In genomic region chr14:79235157-79235556, GRCm38 (mm10) we compare ENCODE assay signal across 31 mouse cellular contexts. TPM values are rescaled to one million over a fixed set of nuclear protein-coding genes. Genes with fewer than 3 reads are reported as not detected.
A peak's percentile ranks its signal among the peaks of the same experiment; 100 is the strongest.
DNase-seq lines count a peak whose midpoint lies in the region; ATAC-seq and TF ChIP-seq lines count a peak whose summit lies in the region.
"Had no signal": no experiment of that assay in that cellular context is flagged by ENCODE, and none has a peak within 500 bp of the region (broad histone marks: within the 10 kb centered on the region; RNA-seq: fewer than 3 reads in every experiment).

No protein-coding gene starts in this region.

- no peak overlapping the region for H3K4me3 ChIP-seq in forebrain, embryonic 11.5 days (ENCODE audit: low read depth, low read length)
- H3K4me3 ChIP-seq in forebrain, embryonic 13.5 days = no peak overlapping the region
- no peak overlapping the region for H3K4me3 ChIP-seq in midbrain, embryonic 10.5 days
- H3K4me3 ChIP-seq in midbrain, postnatal 0 days (ENCODE audit: low read depth, low read length) = no peak overlapping the region
- no peak overlapping the region for H3K4me3 ChIP-seq in thymus, adult 2 months (ENCODE audit: control insufficient read depth, insufficient read depth, low read length)
- H3K4me3 ChIP-seq: embryonic facial prominence, embryonic 13.5 days; heart, embryonic 15.5 days; kidney, embryonic 15.5 days; limb, embryonic 13.5 days; liver, embryonic 13.5 days; neural tube, embryonic 13.5 days had no signal

- H3K9me3 ChIP-seq in forebrain, embryonic 11.5 days (ENCODE audit: control insufficient read depth, low read length) = peaks cover under 1% of the 10 kb centered on the region; the same call in 1 of the 2 replicates
- peaks cover 2% of the 10 kb centered on the region; the same call in 1 of the 2 replicates for H3K9me3 ChIP-seq in forebrain, embryonic 13.5 days (replicated peaks)
- H3K9me3 ChIP-seq in midbrain, embryonic 10.5 days (replicated peaks) = peaks cover under 1% of the 10 kb centered on the region; the same call in 1 of the 2 replicates
- no peaks in the 10 kb centered on the region for H3K9me3 ChIP-seq in midbrain, postnatal 0 days (ENCODE audit: low read length)
- H3K9me3 ChIP-seq: embryonic facial prominence, embryonic 13.5 days; heart, embryonic 15.5 days; kidney, embryonic 15.5 days; limb, embryonic 13.5 days; liver, embryonic 13.5 days had no signal

- no peak overlapping the region for H3K27ac ChIP-seq in forebrain, embryonic 11.5 days (ENCODE audit: low read depth, low read length)
- H3K27ac ChIP-seq in forebrain, embryonic 13.5 days = no peak overlapping the region
- peak overlapping the region; percentile 28; the same call in 1 of the 2 replicates for H3K27ac ChIP-seq in midbrain, embryonic 10.5 days (replicated peaks)
- no peak overlapping the region for H3K27ac ChIP-seq in midbrain, postnatal 0 days (ENCODE audit: low read depth, low read length)
- no peak overlapping the region for H3K27ac ChIP-seq in thymus, adult 2 months (ENCODE audit: control insufficient read depth, insufficient read depth, low read length)
- H3K27ac ChIP-seq: embryonic facial prominence, embryonic 13.5 days; heart, embryonic 15.5 days; kidney, embryonic 15.5 days; limb, embryonic 13.5 days; liver, embryonic 13.5 days; neural tube, embryonic 13.5 days had no signal

- TF ChIP-seq CTCF in midbrain, postnatal 0 days (IDR thresholded peaks at IDR 0.05) = no peak
- TF ChIP-seq CTCF in thymus, adult 2 months (IDR thresholded peaks at IDR 0.05; ENCODE audit: borderline replicate concordance, control insufficient read depth, extremely low read depth, insufficient read depth, low read length, poor library complexity) = no peak

- no peaks in the 10 kb centered on the region for H3K4me1 ChIP-seq in forebrain, embryonic 11.5 days (replicated peaks; ENCODE audit: control insufficient read depth, insufficient read depth, low read length)
- H3K4me1 ChIP-seq in forebrain, embryonic 13.5 days = 0 out of 2 replicates have a peak, but pooled peaks cover 3% of the 10 kb centered on the region
- peaks cover 18% of the 10 kb centered on the region for H3K4me1 ChIP-seq in midbrain, embryonic 10.5 days
- H3K4me1 ChIP-seq in midbrain, postnatal 0 days (ENCODE audit: insufficient read depth, low read length) = no peaks in the 10 kb centered on the region
- H3K4me1 ChIP-seq in thymus, adult 2 months (replicated peaks; ENCODE audit: control insufficient read depth, insufficient read depth, low read length) = peaks cover 46% of the 10 kb centered on the region
- H3K4me1 ChIP-seq: kidney, embryonic 15.5 days; limb, embryonic 13.5 days; liver, embryonic 13.5 days; neural tube, embryonic 13.5 days had no signal

- no peaks in the 10 kb centered on the region for H3K36me3 ChIP-seq in forebrain, embryonic 11.5 days (ENCODE audit: control insufficient read depth, insufficient read depth, low read length)
- H3K36me3 ChIP-seq in forebrain, embryonic 13.5 days (ENCODE audit: poor library complexity, severe bottlenecking) = no peaks in the 10 kb centered on the region
- no peaks in the 10 kb centered on the region for H3K36me3 ChIP-seq in midbrain, embryonic 10.5 days
- H3K36me3 ChIP-seq in midbrain, postnatal 0 days (ENCODE audit: insufficient read depth, low read length) = no peaks in the 10 kb centered on the region
- no peaks in the 10 kb centered on the region for H3K36me3 ChIP-seq in thymus, adult 2 months (ENCODE audit: control insufficient read depth, insufficient read depth, low read length)
- H3K36me3 ChIP-seq: embryonic facial prominence, embryonic 13.5 days; heart, embryonic 15.5 days; kidney, embryonic 15.5 days; limb, embryonic 13.5 days; liver, embryonic 13.5 days; neural tube, embryonic 13.5 days had no signal

- no peak overlapping the region for H3K4me2 ChIP-seq in forebrain, embryonic 11.5 days (ENCODE audit: low read depth, low read length, severe bottlenecking)
- H3K4me2 ChIP-seq in forebrain, embryonic 13.5 days = no peak overlapping the region
- no peak overlapping the region for H3K4me2 ChIP-seq in midbrain, postnatal 0 days (ENCODE audit: low read depth, low read length, poor library complexity, severe bottlenecking)
- H3K4me2 ChIP-seq: embryonic facial prominence, embryonic 13.5 days; heart, embryonic 15.5 days; kidney, embryonic 15.5 days; limb, embryonic 13.5 days; liver, embryonic 13.5 days; neural tube, embryonic 13.5 days had no signal

- peak; percentile 43 for DNase-seq in forebrain, embryonic 11.5 days (ENCODE audit: low spot score)
- DNase-seq in midbrain, embryonic 10.5 days (ENCODE audit: low spot score) = no peak
- DNase-seq in midbrain, postnatal 0 days (ENCODE audit: low spot score) = no peak
- DNase-seq in thymus, postnatal 4 days = peak; percentile 19
- no peak for DNase-seq in thymus, adult 2 months
- no peak for DNase-seq in spleen, postnatal 14 days (ENCODE audit: low spot score in 2 of 2)
- DNase-seq: adrenal gland, adult 2 months; cerebellum, adult 11-12 months; cerebellum, postnatal 14 days; heart, postnatal 36 days; kidney, postnatal 4 days; liver, embryonic 13.5 days; lung, adult 2 months; lung, postnatal 14 days; midbrain, embryonic 14.5 days had no signal

- H3K9ac ChIP-seq in forebrain, embryonic 11.5 days (ENCODE audit: low read length) = no peak overlapping the region
- H3K9ac ChIP-seq in forebrain, embryonic 13.5 days = no peak overlapping the region
- H3K9ac ChIP-seq in midbrain, postnatal 0 days (replicated peaks; ENCODE audit: low read length, poor library complexity, severe bottlenecking) = no peak overlapping the region
- H3K9ac ChIP-seq: embryonic facial prominence, embryonic 13.5 days; heart, embryonic 15.5 days; kidney, embryonic 15.5 days; limb, embryonic 13.5 days; liver, embryonic 13.5 days; neural tube, embryonic 13.5 days had no signal

- no peaks in the 10 kb centered on the region for H3K27me3 ChIP-seq in forebrain, embryonic 11.5 days (ENCODE audit: control insufficient read depth, insufficient read depth, low read length)
- H3K27me3 ChIP-seq in forebrain, embryonic 13.5 days = no peaks in the 10 kb centered on the region
- no peaks in the 10 kb centered on the region for H3K27me3 ChIP-seq in midbrain, embryonic 10.5 days (ENCODE audit: low read depth, poor library complexity, severe bottlenecking)
- H3K27me3 ChIP-seq in midbrain, postnatal 0 days (ENCODE audit: insufficient read depth, low read length) = no peaks in the 10 kb centered on the region
- no peaks in the 10 kb centered on the region for H3K27me3 ChIP-seq in thymus, adult 2 months (ENCODE audit: control insufficient read depth, insufficient read depth, low read length)
- H3K27me3 ChIP-seq: embryonic facial prominence, embryonic 13.5 days; kidney, embryonic 15.5 days; limb, embryonic 13.5 days; liver, embryonic 13.5 days; neural tube, embryonic 13.5 days; Patski had no signal

- 56% methylated on average over 5 of the region's 5 CpGs for WGBS in forebrain, embryonic 11.5 days
- 63% methylated on average over 5 of the region's 5 CpGs for WGBS in forebrain, embryonic 13.5 days
- 64% methylated on average over 5 of the region's 5 CpGs for WGBS in midbrain, embryonic 10.5 days
- 55% methylated on average over 5 of the region's 5 CpGs for WGBS in midbrain, postnatal 0 days
- WGBS in thymus, adult 2 months = 85% methylated on average over 5 of the region's 5 CpGs

- TF ChIP-seq POLR2A in thymus, adult 2 months (IDR thresholded peaks at IDR 0.05; ENCODE audit: control insufficient read depth, extremely low read depth, insufficient read depth, low read length, poor library complexity) = no peak

- ATAC-seq in forebrain, embryonic 11.5 days (replicated peaks; ENCODE audit: low FRiP score) = no peak
- ATAC-seq in forebrain, embryonic 13.5 days = no peak
- ATAC-seq in midbrain, postnatal 0 days (ENCODE audit: low FRiP score) = no peak
- ATAC-seq: hindbrain, embryonic 16.5 days; intestine, postnatal 0 days; Patski had no signal

RNA-seq across cellular contexts. Expression of gene Zfp957, which starts 12.0 kb away (rescaled TPM):
- not detected in 2 replicates for polyA plus RNA-seq in forebrain, embryonic 11.5 days (2014; fragmentation: Nextera tagmentation; extraction: Ambion mirVana)
- not detected in 2 replicates for polyA plus RNA-seq in forebrain, embryonic 13.5 days (2015; fragmentation: Nextera tagmentation; extraction: Ambion mirVana)
- not detected in 2 replicates for polyA plus RNA-seq in midbrain, embryonic 10.5 days (2016; fragmentation: Nextera tagmentation; extraction: Ambion mirVana)
- not detected in 2 replicates for total RNA-seq in midbrain, postnatal 0 days (2014; rRNA removed)
- 0.07 TPM in 1 of 2 replicates, not detected in the other for polyA plus RNA-seq in midbrain, postnatal 0 days (2015; fragmentation: Nextera tagmentation; extraction: Ambion mirVana)
- not detected in 2 replicates for polyA plus RNA-seq in thymus, adult 2 months (2012; rRNA removed)
- total RNA-seq: adrenal gland, adult 2 months; adrenal gland, postnatal 4 days; ES-E14; gastrocnemius, adult 18-20 months; gastrocnemius, postnatal 4 days; heart, postnatal 36 days; left cerebral cortex, postnatal 14 days; megakaryocyte progenitor cell, adult 5-6 weeks had no signal
- polyA plus RNA-seq: adrenal gland, adult 2 months; embryonic facial prominence, embryonic 13.5 days; heart, embryonic 15.5 days; hindbrain, embryonic 16.5 days; intestine, postnatal 0 days; limb, embryonic 13.5 days; liver, embryonic 13.5 days; lung, adult 2 months; midbrain, embryonic 14.5 days; neural tube, embryonic 13.5 days; small intestine, adult 2 months had no signal

Comparison
In these comparisons a context has a peak if more than half of its experiments do, and no peak if none do; other contexts are left out.
1. DNase-seq: peak in forebrain, embryonic 11.5 days (single experiment) and thymus, postnatal 4 days (single experiment); none in midbrain, embryonic 10.5 days (single experiment), midbrain, postnatal 0 days (single experiment), thymus, adult 2 months (single experiment) and spleen, postnatal 14 days (0 of 2).